Mouse (Mus musculus): ENCODE measurements around the gene Ly6g6e. TPM values are rescaled to one million over a fixed set of nuclear protein-coding genes. Genes with fewer than 3 reads are reported as not detected.

Ly6g6e gene
- polyA plus RNA-seq, 1 experiment from 2014 or later, result 2.3 TPM

DNA sequence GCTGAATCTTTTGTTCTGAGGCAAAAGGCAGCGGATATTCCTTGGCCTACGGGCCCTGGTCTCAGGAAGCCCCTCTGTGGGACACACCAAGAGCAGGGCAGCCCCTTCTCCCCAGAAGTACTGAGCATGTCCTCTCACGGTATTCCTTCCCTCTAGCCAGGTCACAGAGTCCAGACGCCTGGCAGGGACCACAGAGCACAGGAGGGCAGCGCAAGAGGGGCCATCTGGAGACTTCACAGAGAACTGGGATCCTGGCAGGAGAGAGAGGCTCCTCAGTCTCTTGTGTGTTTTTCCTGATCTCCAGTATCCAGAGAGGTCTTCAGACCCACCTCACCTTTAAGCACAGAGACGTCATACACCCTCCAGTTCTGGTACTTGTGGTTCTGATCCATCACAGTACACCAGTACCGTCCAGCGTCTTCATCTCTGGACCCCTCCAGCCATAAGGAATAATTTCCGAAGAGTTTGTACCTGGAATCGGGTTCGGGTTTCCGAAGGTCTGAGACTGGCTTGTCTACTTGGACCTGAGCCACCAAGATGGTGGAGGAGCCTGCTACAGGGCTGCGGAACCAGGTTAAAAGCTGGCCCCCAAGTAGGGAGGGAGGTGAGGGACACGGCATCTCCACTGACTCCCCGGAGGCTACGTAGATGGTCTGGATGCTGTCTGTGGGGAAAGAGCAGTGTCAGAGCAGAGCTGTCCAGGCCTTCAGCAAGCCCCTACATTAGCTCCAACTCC, 6.3 kb downstream of the Ly6g6e start:
- 0 out of 2 replicates have a peak, but pooled peaks cover 3% of the 10 kb centered on the region for H3K27me3 ChIP-seq
- 85% methylated on average over 16 of the region's 16 CpGs for WGBS
- H3K27ac ChIP-seq, result no peak overlapping the region
- no peak for ATAC-seq
- H3K9ac ChIP-seq, result no peak overlapping the region
- no peaks in the 10 kb centered on the region for H3K9me3 ChIP-seq (replicated peaks)
- H3K36me3 ChIP-seq (ENCODE audit: poor library complexity, severe bottlenecking), result no peaks in the 10 kb centered on the region
- H3K4me3 ChIP-seq, result no peak overlapping the region
- H3K4me2 ChIP-seq, result no peak overlapping the region
- H3K4me1 ChIP-seq, result 0 out of 2 replicates have a peak, but pooled peaks cover 5% of the 10 kb centered on the region

DNA sequence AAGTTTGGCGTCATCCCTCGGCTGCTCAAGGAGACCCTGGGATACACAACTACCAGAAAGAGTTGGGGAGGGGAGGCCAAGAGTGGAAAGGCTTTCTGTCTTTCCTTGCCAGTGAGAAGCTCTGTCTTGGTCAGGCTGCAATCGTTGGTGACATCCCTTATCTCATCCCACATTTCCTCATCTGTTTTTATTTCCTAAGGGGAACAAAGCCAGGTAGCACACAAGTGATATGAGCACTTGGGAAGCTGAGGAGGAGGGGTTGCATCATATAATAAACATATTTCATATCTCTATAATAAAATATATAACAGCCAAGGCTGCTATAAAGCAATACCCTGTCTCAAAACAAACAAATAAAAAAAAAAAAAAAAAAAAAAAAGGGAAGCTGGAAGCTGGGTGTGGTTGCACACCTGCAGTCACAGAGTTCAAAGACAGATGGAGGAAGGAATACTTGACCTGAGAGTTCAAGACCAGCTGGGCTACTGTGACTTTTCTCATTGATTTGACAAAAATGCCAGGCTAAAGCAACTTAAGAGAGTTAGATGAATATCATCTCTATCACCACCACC, 7.3 kb downstream of the Ly6g6e start:
- no peak overlapping the region for H3K4me2 ChIP-seq
- H3K9me3 ChIP-seq (replicated peaks), result no peaks in the 10 kb centered on the region
- ATAC-seq, result no peak
- WGBS, result 82% methylated on average over 3 of the region's 3 CpGs
- no peaks in the 10 kb centered on the region for H3K36me3 ChIP-seq (ENCODE audit: poor library complexity, severe bottlenecking)
- H3K4me1 ChIP-seq, result 0 out of 2 replicates have a peak, but pooled peaks cover 5% of the 10 kb centered on the region
- H3K4me3 ChIP-seq, result no peak overlapping the region
- H3K27me3 ChIP-seq, result 0 out of 2 replicates have a peak, but pooled peaks cover 3% of the 10 kb centered on the region
- no peak overlapping the region for H3K27ac ChIP-seq
- no peak overlapping the region for H3K9ac ChIP-seq

DNA sequence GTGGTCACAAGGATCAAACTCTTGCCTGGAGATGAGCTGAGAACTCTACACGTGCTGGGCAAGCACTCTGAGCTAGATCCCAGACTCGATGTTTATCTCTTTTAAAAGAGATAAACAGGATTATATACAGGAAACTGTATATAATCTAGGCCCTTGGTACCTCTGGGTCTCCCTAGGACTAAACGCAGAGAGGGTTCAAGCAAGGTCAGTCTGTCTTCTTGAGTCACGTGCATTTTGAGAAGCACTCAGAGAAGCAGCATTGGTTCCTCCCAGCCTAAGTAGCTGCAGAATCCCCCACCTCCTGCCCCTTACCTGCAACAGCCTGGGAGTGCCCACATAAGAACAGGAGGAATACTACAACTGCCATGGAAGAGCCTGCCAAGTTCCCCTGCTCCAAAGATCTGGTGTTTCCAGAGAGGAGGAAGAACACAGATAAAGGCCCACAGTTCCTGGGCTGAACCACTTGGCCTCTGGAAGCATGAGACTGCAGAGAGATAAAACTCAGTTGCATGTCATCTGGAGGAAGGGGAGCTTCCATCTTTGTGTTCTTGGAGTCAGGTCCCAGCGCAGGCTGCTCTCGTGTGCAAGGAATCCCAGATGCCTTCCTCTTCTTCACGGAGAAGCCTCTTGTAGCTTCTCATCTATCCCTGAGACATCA, 8.6 kb downstream of the Ly6g6e start, which contains the start of gene Ly6g6f:
TSS of gene Ly6g6f (minus strand) at position 403 of the 658 bp plus-strand sequence.
- H3K4me1 ChIP-seq, result peaks cover 12% of the 10 kb centered on the region
- 85% methylated on average over 7 of the region's 7 CpGs for WGBS
- no peak within 1 kb of the TSS for H3K4me2 ChIP-seq
- H3K4me3 ChIP-seq, result no peak within 1 kb of the TSS
- ATAC-seq, result no peak
- H3K27ac ChIP-seq, result no peak within 1 kb of the TSS
- H3K9me3 ChIP-seq (replicated peaks), result no peaks in the 10 kb centered on the region
- H3K9ac ChIP-seq, result no peak within 1 kb of the TSS
- no peaks in the 10 kb centered on the region for H3K36me3 ChIP-seq (ENCODE audit: poor library complexity, severe bottlenecking)
- H3K27me3 ChIP-seq, result 0 out of 2 replicates have a peak, but pooled peaks cover 3% of the 10 kb centered on the region

DNA sequence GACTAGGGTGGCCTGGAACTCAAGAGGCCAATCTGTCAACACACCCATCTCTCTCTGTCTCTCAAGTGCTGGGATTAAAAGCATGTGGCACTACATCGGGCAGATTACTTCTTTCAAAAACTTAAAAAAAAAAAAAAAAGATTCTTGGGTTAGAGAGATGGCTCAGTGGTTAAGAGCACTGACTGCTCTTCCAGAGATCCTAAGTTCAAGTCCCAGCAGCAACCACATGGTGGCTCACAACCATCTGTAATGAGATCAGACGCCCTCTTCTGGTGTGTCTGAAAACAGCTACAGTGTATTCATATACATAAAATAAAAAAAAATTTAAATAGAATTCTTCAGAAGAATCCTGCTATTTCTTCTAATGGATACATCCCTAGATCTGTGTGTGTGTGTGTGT, 11.4 kb downstream of the Ly6g6e start:
- 61% methylated on average over 2 of the region's 2 CpGs for WGBS
- no peak for ATAC-seq
- Histone ChIP-seq H3K4me3 (no peak overlapping the region), H3K27me3 (0 out of 2 replicates have a peak, but pooled peaks cover 3% of the 10 kb centered on the region), H3K4me1 (peaks cover 19% of the 10 kb centered on the region), H3K27ac (no peak overlapping the region), H3K9ac (no peak overlapping the region), H3K9me3 (replicated peaks) (no peaks in the 10 kb centered on the region), H3K36me3 (ENCODE audit: poor library complexity, severe bottlenecking) (peaks cover 17% of the 10 kb centered on the region), H3K4me2 (no peak overlapping the region)

DNA sequence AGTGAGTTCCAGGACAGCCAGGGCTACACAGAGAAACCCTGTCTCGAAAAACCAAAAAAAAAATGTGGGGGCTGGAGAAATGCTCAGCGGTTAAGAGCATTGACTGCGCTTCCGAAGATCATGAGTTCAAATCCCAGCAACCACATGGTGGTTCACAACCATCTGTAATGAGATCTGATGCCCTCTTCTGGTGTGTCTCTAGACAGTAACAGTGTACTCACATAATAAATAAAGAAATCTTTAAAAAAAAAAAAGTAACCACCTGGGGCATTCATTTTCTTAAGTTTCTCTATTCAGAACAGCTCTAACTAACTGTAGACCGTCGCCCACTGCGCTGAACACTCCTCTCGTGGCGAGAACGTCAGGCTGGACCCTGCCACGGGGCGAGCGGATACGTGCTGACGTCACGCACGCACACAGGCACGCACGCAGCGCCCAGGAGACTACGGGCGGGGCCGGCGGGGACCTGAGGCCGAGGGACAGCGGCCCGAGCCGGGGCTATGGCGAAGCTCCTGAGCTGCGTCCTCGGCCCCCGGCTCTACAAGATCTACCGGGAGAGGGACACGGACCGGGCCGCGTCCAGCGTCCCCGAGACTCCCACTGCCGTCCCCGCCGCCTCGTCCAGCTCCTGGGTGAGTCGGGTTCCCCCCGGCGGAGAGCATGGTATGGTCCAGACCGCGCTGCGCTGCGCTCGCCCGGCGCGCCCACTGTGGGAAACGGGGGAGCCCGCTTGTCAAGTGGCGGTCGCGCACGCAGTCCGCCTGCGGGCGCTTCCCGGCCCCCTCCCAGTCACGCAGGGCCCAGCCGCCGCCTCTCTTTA, 12.3 kb downstream of the Ly6g6e start, which contains the start of gene Abhd16a:
TSS of gene Abhd16a (plus strand) at position 439 of the 820 bp plus-strand sequence.
- Histone ChIP-seq H3K4me2 (peak within 1 kb of the TSS; percentile 69), H3K27ac (peak within 1 kb of the TSS; percentile 96), H3K27me3 (0 out of 2 replicates have a peak, but pooled peaks cover 3% of the 10 kb centered on the region), H3K9ac (peak within 1 kb of the TSS; percentile 90), H3K4me3 (peak within 1 kb of the TSS; percentile 60), H3K36me3 (ENCODE audit: poor library complexity, severe bottlenecking) (peaks cover 25% of the 10 kb centered on the region), H3K4me1 (peaks cover 19% of the 10 kb centered on the region), H3K9me3 (replicated peaks) (no peaks in the 10 kb centered on the region)
- peak; percentile 98 for ATAC-seq
- 4% methylated on average over 52 of the region's 67 CpGs for WGBS

DNA sequence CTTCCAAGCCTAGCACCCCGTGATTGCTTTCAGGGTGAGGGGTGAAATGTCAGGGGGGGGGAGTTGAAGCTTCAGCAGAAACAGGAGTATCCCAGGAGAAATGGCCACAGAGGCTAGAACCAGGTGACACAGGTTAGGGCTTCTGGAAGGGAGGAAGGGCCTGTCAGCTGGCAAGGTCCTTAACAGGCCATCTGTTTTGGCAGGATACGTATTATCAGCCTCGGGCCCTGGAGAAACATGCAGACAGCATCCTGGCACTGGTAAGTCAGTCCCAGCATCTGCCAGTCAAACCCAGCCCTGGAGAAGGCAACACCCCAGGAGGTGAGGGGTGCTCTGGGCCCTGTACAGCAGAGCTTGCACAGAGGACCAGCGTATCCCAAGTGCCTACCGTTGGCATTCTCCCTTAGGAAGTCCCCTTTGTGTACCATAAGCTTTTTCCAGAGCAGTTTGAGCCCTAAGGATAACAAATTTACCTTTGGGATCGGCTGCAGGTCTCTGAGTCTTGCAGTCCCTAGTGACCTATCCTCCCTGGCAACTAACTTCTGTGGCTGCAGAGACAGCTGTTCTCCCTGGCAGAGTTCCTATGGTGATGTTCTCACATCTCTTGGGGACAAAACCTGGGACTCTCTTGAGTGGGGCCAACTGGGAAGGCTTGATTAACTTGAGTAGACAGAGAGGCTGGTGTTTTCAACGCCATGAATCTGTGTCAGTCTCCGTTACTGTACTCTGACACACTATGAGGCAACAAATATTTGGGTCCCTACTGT, 13.6 kb downstream of the Ly6g6e start:
- peak overlapping the region; percentile 69 for H3K4me2 ChIP-seq
- H3K9ac ChIP-seq, result peak overlapping the region; percentile 90
- peaks cover 19% of the 10 kb centered on the region for H3K4me1 ChIP-seq
- H3K4me3 ChIP-seq, result peak overlapping the region; percentile 60
- H3K36me3 ChIP-seq (ENCODE audit: poor library complexity, severe bottlenecking), result peaks cover 39% of the 10 kb centered on the region
- WGBS, result 65% methylated on average over 8 of the region's 8 CpGs
- 0 out of 2 replicates have a peak, but pooled peaks cover 3% of the 10 kb centered on the region for H3K27me3 ChIP-seq
- H3K27ac ChIP-seq, result peak overlapping the region; percentile 96
- H3K9me3 ChIP-seq (replicated peaks), result no peaks in the 10 kb centered on the region
- 0 out of 2 replicates have a peak, but pooled peaks have one; percentile 13 for ATAC-seq

DNA sequence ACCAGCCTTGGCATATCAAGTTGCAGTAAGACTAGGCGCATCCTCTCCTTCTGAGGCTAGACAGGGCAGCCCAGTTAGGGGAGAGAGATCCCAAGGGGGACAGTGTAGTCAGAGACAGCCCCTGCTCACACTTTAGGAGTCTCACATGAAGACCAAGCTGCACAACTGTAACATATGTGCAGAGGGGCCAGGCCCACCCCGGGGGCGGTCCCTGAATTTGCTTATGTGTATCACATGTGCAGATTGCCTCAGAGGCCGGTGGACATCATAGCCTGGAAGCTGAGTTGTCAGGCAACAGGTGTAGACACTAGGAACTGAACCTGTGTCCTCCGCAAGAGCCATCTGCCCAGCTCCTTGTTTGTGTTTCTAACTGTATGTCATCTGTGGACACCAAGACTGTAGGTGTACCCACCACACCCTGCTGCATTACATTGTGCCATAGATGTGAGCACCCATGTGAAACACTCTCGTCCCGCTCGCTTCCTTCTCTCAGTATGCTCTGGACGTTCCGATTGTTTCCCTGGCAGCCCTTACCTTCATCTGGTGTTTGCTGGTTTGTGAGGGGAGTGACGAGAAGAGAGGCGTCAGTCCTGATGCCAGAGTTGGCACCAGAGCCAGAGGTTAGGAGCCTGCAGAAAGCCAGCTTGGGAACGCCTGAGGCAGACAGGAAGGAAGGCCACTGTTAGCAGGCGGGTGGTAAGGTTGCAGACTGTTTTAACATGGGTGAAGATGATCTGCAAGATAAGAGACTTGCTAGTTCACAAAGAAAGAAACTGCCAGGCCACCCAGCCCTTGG, 15.9 kb downstream of the Ly6g6e start:
- Histone ChIP-seq H3K4me2 (no peak overlapping the region), H3K36me3 (ENCODE audit: poor library complexity, severe bottlenecking) (peaks cover 61% of the 10 kb centered on the region), H3K4me1 (peaks cover 19% of the 10 kb centered on the region), H3K27me3 (no peaks in the 10 kb centered on the region), H3K4me3 (no peak overlapping the region), H3K9ac (no peak overlapping the region), H3K9me3 (replicated peaks) (no peaks in the 10 kb centered on the region), H3K27ac (no peak overlapping the region)
- ATAC-seq, result no peak
- 96% methylated on average over 14 of the region's 14 CpGs for WGBS

DNA sequence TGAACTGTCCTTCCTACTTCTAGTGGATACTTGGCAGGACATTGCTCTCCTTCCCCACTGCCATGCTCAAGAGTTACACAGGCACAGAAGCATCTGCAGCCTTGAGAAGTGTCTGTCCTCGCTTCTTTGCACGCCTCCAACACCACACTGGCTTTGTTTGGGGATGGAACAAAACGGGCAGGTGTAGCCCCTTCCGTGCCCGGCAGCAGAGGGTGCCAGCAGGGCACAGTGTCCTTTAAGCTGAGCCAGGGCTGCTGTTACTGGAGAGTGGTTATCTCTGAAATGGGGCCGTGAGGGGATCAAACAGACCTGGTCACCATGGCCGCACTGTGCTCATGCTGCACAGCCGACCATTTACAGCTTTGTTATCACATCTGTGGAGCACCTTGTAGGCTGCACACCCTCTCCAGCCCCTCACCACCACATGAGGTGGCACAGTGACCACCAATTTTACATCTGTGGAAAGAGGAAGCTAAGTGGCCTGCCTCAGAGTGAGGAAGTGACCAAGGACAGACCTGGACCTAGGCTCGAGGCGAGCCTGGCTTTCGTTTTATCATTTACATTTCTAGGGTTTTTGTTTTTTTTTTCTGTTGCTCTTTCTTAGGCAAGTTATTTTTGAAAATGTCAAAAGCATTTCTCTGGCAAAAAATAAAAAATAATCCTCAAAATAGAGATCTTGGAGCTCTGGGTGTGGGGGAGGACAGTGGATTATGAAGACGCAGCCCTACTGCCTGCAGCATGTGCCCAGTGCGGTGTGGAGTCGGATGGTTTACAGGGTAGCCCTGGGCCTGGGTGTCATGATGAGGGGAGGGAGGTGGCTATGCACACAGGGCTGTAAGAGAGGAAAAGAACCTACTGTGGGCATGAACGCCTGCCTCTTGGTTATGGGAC, 18.0 kb downstream of the Ly6g6e start:
- H3K27me3 ChIP-seq, result no peaks in the 10 kb centered on the region
- no peak overlapping the region for H3K4me2 ChIP-seq
- 94% methylated on average over 15 of the region's 15 CpGs for WGBS
- H3K36me3 ChIP-seq (ENCODE audit: poor library complexity, severe bottlenecking), result peaks cover 82% of the 10 kb centered on the region
- no peak overlapping the region for H3K27ac ChIP-seq
- H3K9me3 ChIP-seq (replicated peaks), result no peaks in the 10 kb centered on the region
- no peak for ATAC-seq
- H3K4me1 ChIP-seq, result peaks cover 19% of the 10 kb centered on the region
- H3K9ac ChIP-seq, result no peak overlapping the region; the same call in 1 of the 2 replicates
- no peak overlapping the region for H3K4me3 ChIP-seq

DNA sequence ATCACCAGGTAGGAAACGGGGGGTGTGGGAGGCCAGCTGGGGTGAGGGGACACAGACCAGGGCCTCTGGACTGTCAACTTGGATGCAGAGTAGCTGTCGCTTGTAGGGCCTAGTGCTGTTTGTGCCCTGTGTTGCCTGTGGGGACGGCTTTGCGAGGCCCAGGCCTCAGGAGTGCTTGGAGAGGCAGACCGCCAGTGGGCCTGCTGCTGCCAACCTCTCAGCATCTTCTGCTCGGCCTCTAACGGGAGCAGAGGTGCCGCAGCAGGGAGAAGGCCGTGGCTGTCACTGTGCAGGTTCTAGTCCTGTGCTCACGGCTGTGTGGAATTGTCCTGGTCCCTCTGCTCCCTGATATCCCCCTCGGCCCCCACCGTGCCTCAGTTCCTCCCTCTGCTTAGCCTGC, 19.9 kb downstream of the Ly6g6e start:
- H3K4me2 ChIP-seq, result no peak overlapping the region
- no peak overlapping the region for H3K9ac ChIP-seq
- no peak for ATAC-seq
- WGBS, result 85% methylated on average over 12 of the region's 12 CpGs
- peaks cover 98% of the 10 kb centered on the region for H3K36me3 ChIP-seq (ENCODE audit: poor library complexity, severe bottlenecking)
- no peaks in the 10 kb centered on the region for H3K27me3 ChIP-seq
- H3K27ac ChIP-seq, result no peak overlapping the region
- no peaks in the 10 kb centered on the region for H3K4me1 ChIP-seq
- H3K9me3 ChIP-seq (replicated peaks), result no peaks in the 10 kb centered on the region
- no peak overlapping the region for H3K4me3 ChIP-seq

DNA sequence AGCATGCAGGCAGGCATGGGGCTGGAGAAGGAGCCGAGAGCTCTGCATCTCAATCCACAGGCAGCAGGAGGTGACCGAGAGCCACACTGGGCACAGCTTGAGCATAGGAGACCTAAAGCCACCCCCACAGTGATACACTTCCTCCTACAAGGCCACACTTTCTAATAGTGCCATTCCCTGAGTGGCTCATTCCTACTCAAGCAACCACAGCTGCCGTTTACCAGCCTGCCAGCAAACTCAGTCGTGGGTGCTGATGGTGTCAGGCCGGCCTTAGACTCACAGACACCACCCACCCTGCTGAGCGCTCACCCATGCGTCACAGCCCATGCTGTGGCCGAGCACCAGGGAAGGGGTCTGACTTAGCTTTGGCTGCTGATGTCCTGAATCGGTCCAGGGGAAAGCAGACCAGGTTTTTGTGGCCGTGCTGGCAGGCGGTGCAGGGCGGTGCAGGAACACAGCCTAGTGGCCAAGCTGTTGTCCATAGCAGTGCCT, 20.5 kb downstream of the Ly6g6e start:
- no peaks in the 10 kb centered on the region for H3K9me3 ChIP-seq (replicated peaks)
- no peaks in the 10 kb centered on the region for H3K4me1 ChIP-seq
- no peaks in the 10 kb centered on the region for H3K27me3 ChIP-seq
- 84% methylated on average over 12 of the region's 12 CpGs for WGBS
- no peak overlapping the region for H3K9ac ChIP-seq
- no peak for ATAC-seq
- H3K4me3 ChIP-seq, result no peak overlapping the region
- no peak overlapping the region for H3K27ac ChIP-seq
- peaks cover 99% of the 10 kb centered on the region for H3K36me3 ChIP-seq (ENCODE audit: poor library complexity, severe bottlenecking)
- H3K4me2 ChIP-seq, result no peak overlapping the region
